Mouse (Mus musculus) ES-Bruce4 (cell line): Measurements from ENCODE around the gene Nsg2. TPM values are rescaled to one million over a fixed set of nuclear protein-coding genes. Genes with fewer than 3 reads are reported as not detected.

Source experiments
- H3K27ac ChIP-seq: 2 replicates; pipeline ENCODE4 v1.5.1; 2012; ENCODE audit warnings: low read length, inconsistent platforms; ENCODE audit not compliant: insufficient read depth
- H3K27me3 ChIP-seq: 2 replicates; pipeline ENCODE4 v1.6.1; 2012; ENCODE audit warnings: mild to moderate bottlenecking, low read length, inconsistent platforms; ENCODE audit not compliant: control insufficient read depth, poor library complexity, insufficient read depth, severe bottlenecking
- H3K36me3 ChIP-seq: 2 replicates; pipeline ENCODE4 v1.6.1; 2012; ENCODE audit warnings: inconsistent platforms, mild to moderate bottlenecking, low read length, moderate library complexity; ENCODE audit not compliant: control insufficient read depth, poor library complexity, insufficient read depth, severe bottlenecking
- H3K4me1 ChIP-seq: one replicate; pipeline ENCODE4 v1.8.1; 2011; ENCODE audit warnings: low read length; ENCODE audit not compliant: control insufficient read depth, insufficient read depth
- H3K4me3 ChIP-seq: 2 replicates; pipeline ENCODE4 v1.5.1; 2011; ENCODE audit warnings: low read depth, mild to moderate bottlenecking, low read length
- H3K9ac ChIP-seq: 2 replicates; pipeline ENCODE4 v1.6.1; 2012; ENCODE audit warnings: low read depth, mild to moderate bottlenecking, inconsistent platforms; ENCODE audit not compliant: poor library complexity, severe bottlenecking
- H3K9me3 ChIP-seq: replicated peaks from 2 replicates; pipeline ENCODE4 v1.6.1; 2012; ENCODE audit warnings: mild to moderate bottlenecking, low read length, inconsistent platforms; ENCODE audit not compliant: control insufficient read depth, poor library complexity, insufficient read depth, severe bottlenecking
- CTCF ChIP-seq: IDR thresholded peaks from one replicate; pipeline ENCODE4 v1.8.1; 2011; ENCODE audit warnings: low read depth, low read length
- EP300 ChIP-seq: IDR thresholded peaks from 2 replicates; pipeline ENCODE4 v1.6.1; 2011; ENCODE audit warnings: low read depth, low read length; ENCODE audit not compliant: insufficient read depth
- POLR2A ChIP-seq: IDR thresholded peaks from one replicate; pipeline ENCODE4 v1.8.1; 2011; ENCODE audit warnings: low read length; ENCODE audit not compliant: insufficient read depth
- polyA plus RNA-seq: library from polyadenylated mRNA; stranded (reverse); fragments of >200 nt; gene quantifications from 2 replicates; pipeline ENCODE4 v1.2.4, GENCODE M21; 2011; ENCODE audit warnings: low read depth; ENCODE audit not compliant: missing spikeins, insufficient read depth, insufficient read length

The Nsg2 gene
- polyA plus RNA-seq, 1 experiment = not detected

DNA sequence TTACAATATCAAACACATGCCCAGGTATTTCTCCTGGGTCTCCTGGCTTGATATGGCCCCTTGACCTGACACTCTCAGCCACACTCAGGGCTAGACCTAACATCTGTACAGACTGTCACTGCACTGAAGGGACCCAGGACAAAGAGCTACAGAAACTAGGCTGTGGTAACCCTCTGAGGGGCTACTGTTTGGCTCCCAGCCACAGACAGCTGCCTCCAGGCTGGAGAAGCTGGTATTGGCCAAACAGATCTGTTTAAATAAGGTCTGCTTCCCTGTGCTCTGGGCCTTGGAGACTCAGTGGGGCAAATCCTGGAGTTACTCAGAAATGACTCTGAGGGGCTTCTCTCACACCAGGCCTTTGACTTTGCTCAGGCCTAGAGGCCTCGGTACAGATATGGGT is 86.3 kb downstream of the Nsg2 start:
- Histone ChIP-seq H3K27ac (no peak overlapping the region), H3K4me1 (no peaks in the 10 kb centered on the region), H3K9ac (no peak overlapping the region), H3K27me3 (no peaks in the 10 kb centered on the region), H3K36me3 (no peaks in the 10 kb centered on the region), H3K9me3 (no peaks in the 10 kb centered on the region), H3K4me3 (no peak overlapping the region)
- TF ChIP-seq POLR2A (no peak), CTCF (no peak), EP300 (no peak)

DNA sequence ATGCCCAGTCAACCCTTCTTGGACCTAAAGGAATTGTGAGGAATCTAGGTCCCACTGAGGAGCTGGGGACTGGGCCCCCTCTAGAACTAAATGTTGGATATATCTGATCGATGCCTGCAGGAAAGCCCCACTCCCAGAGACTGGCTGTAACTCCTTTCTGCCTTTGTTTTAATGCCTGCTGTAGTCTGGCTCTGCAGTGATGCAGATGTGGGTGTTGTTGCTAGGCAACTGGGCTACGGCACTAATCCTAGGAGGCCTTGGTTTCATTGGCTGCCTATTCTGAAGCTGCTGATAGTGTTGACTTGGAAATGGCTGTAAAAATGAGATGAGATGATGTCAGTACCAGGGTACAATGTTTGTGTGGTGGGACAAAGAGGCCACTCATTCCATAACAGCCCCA is 87.1 kb downstream of the Nsg2 start:
- H3K4me3 ChIP-seq = no peak overlapping the region
- no peaks in the 10 kb centered on the region for H3K4me1 ChIP-seq
- no peaks in the 10 kb centered on the region for H3K36me3 ChIP-seq
- no peak overlapping the region for H3K9ac ChIP-seq
- no peak for TF ChIP-seq CTCF
- TF ChIP-seq POLR2A = no peak
- TF ChIP-seq EP300 = no peak
- no peak overlapping the region for H3K27ac ChIP-seq
- no peaks in the 10 kb centered on the region for H3K9me3 ChIP-seq
- no peaks in the 10 kb centered on the region for H3K27me3 ChIP-seq

DNA sequence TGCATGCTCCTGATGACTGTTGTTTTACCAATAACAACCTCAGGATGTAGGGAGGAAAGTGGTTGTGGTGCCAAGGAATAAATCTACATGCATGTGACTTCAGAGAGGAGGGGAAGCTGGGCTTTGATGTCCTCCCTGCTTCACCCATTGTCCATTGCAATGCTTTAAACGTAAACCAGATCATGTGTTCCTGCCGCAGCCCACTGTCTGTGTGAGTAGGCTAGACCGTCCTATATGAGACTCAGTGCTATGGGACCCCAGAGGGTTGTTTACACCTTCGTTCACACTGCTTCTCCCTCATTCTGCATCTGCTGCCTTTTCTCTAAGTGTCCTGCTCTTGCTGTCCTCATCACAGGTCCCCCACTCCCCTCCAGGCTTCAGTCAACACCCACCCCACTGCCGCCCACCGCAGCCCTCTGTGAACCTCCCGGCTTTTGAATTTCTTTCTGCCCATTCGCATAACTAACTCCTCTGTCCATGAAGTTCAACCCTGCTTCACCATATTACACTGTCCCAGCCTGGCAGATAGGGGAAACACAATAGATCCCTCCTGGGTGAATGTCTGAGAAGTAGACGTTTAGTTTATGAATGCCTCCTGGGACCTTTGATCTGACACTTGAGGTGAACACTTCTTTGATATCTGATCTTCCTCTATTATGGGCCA is 87.6 kb downstream of the Nsg2 start:
- Histone ChIP-seq H3K4me1 (no peaks in the 10 kb centered on the region), H3K27me3 (no peaks in the 10 kb centered on the region), H3K9ac (no peak overlapping the region), H3K4me3 (no peak overlapping the region), H3K9me3 (no peaks in the 10 kb centered on the region), H3K36me3 (no peaks in the 10 kb centered on the region), H3K27ac (no peak overlapping the region)
- TF ChIP-seq POLR2A (no peak), EP300 (no peak), CTCF (no peak)

- no peak for TF ChIP-seq CTCF
- no peak for TF ChIP-seq POLR2A
- TF ChIP-seq EP300 = no peak
- no peaks in the 10 kb centered on the region for H3K27me3 ChIP-seq
- no peak overlapping the region for H3K4me3 ChIP-seq
- H3K27ac ChIP-seq = no peak overlapping the region
- H3K9ac ChIP-seq = no peak overlapping the region
- H3K9me3 ChIP-seq = no peaks in the 10 kb centered on the region
- H3K36me3 ChIP-seq = no peaks in the 10 kb centered on the region
- no peaks in the 10 kb centered on the region for H3K4me1 ChIP-seq
Measured at GRCm38 (mm10) chr11:32095793-32096192, 95.5 kb downstream of the Nsg2 start.

GRCm38 (mm10) chr11:32096346-32096745 is 96.1 kb downstream of the Nsg2 start:
- Histone ChIP-seq H3K27me3 (no peaks in the 10 kb centered on the region), H3K9ac (no peak overlapping the region), H3K4me1 (no peaks in the 10 kb centered on the region), H3K36me3 (no peaks in the 10 kb centered on the region), H3K4me3 (no peak overlapping the region), H3K9me3 (no peaks in the 10 kb centered on the region), H3K27ac (no peak overlapping the region)
- TF ChIP-seq CTCF = no peak
- TF ChIP-seq EP300 = no peak
- TF ChIP-seq POLR2A = no peak

GRCm38 (mm10) chr11:32101059-32101632 is 100.9 kb downstream of the Nsg2 start:
- no peak overlapping the region for H3K27ac ChIP-seq
- no peaks in the 10 kb centered on the region for H3K27me3 ChIP-seq
- no peaks in the 10 kb centered on the region for H3K9me3 ChIP-seq
- no peaks in the 10 kb centered on the region for H3K36me3 ChIP-seq
- TF ChIP-seq EP300 (no peak), POLR2A (no peak), CTCF (no peak)
- no peak overlapping the region for H3K9ac ChIP-seq
- peaks cover 2% of the 10 kb centered on the region for H3K4me1 ChIP-seq
- no peak overlapping the region for H3K4me3 ChIP-seq
